Mouse (Mus musculus) adipocyte (in vitro differentiated cells): Measurements from ENCODE around the gene Wfdc16.

Source experiments
- DNase-seq: peaks from one replicate; pipeline ENCODE4 v3.0.0-alpha.2; 2016; ENCODE audit warnings: low spot score

Wfdc16 gene

DNA sequence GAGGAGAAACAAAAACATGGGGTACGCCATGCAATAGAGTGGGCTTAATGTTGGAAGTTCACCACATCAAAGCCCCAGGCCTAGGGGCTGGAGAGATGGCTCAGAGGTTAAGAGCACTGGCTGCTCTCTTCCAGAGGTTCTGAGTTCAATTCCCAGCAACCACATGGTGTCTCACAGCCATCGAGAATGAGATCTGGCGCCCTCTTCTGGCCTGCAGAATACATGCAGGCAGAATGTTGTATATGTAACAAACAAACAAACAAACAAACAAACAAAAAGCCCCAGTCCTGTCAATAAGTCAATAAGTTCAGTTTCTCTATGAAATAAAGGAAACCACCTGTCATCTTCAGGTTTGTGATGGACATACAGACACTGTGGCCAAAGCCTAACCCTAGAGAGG lies 38.4 kb downstream of the Wfdc16 start:
- no peak for DNase-seq

DNA sequence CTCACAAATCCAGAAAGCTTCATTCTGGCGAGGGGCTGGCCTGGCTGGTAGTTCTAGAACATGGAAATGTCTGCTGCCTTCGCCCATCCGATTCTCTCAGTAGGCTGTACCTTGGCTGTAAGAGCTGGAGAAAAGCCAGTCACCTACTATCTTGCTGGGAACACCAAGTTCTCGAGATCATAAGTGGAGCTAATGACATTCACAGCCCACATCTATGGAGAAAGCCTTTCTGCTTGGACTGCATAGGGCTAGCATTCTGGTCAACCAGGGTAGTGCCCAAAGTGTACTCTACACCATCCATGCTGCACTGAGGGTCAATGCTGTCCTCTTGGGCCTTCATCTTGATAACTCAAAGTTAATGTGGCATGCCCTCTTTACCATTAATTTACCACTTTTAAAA lies 45.1 kb downstream of the Wfdc16 start, which contains the start of gene Eppin:
Eppin (minus strand) TSS at position 101 of the 400 bp plus-strand sequence.
- no peak for DNase-seq

DNA sequence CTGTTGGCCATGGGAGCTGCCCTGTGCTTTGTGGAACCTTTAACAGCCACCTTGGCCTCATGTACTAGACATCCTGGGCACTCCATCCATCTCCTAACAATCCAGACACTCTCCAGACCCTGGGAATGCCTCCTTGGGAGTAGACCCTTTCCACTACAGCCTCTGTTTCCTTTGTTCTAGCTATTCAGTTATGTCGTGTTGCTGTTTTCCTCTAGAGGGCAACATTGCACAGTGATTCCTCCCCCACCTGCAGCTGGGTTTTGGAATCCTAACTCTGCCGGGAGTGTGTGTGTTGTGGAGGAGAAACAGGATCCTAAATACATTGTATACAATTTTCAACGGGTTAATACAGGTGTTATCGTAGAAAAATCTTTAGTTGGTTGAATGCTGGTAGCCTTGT lies 46.6 kb downstream of the Wfdc16 start:
- DNase-seq = peak; percentile 74

DNA sequence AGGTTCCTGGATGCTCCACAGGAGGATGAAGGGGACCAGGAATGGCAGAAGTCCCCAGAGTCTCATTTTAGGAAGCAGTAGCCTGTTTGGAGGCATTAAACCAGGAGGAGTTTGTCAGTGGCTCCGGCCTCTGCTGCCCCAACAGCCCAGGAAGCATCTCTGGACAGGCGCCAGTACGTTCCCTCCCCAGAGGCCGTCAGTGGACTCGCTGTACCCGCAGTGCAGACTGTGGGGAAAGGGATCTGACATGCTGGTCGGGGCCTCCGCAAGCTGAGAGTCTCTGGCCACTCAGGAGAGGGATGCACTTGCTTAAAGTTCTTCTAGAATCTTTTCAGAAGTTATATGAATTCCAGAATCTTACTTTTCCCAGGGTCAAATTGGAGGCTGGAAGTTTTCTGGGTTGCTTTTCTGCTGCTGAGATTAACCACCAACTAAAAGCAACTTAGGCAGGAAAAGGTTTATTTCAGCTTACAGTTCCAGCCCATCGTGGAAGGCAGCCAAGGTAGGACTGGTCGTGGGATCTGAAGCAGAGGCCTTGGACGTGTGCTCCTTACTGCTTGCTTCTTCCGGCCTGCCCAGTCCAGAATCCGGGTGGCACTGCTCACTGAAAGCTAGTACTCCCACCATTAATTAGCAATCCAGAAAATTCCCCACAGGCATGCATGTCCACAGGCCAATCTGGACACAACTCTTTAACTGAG lies 53.4 kb downstream of the Wfdc16 start, which contains the start of gene Wfdc6a:
Wfdc6a (minus strand) TSS at position 423 of the 701 bp plus-strand sequence.
- peak; percentile 38 for DNase-seq
